Mouse (Mus musculus) spleen, postnatal 4 days (tissue): ENCODE data around the gene Aco1.
"Not testable (repeated sequence)": the region's sequence is repeated elsewhere in the genome, so short reads cannot be mapped to it uniquely, and the experiment has no call there.

ENCODE experiments used
- DNase-seq, 2 experiments: peaks; one replicate each; pipeline ENCODE4 v3.0.0; 2022; ENCODE audit warnings: low spot score in 2 of 2

Aco1 gene

GRCm38 (mm10) chr4:40142743-40143532 lies at the start of gene Aco1:
Gene Aco1 (plus strand): TSS chr4:40143081.
- DNase-seq: peak; percentile 93 to 95

GRCm38 (mm10) chr4:40094974-40095373 lies 47.9 kb upstream of the Aco1 start:
- no peak for DNase-seq

- DNase-seq: no peak
These were observed 39.9 kb upstream of the Aco1 start for GRCm38 (mm10) chr4:40102996-40103395.

GRCm38 (mm10) chr4:40106004-40106536 lies 36.8 kb upstream of the Aco1 start:
- DNase-seq: no peak

- DNase-seq: no peak
These were observed 34.9 kb upstream of the Aco1 start for GRCm38 (mm10) chr4:40108030-40108429.

- DNase-seq: no peak
These were observed 29.7 kb upstream of the Aco1 start for GRCm38 (mm10) chr4:40113173-40113572.

- no peak for DNase-seq
These were observed 21.7 kb upstream of the Aco1 start for GRCm38 (mm10) chr4:40121221-40121620.

- not testable (repeated sequence) for DNase-seq
These were observed 20.6 kb upstream of the Aco1 start for GRCm38 (mm10) chr4:40122291-40122690.

GRCm38 (mm10) chr4:40134468-40135102 lies 8.3 kb upstream of the Aco1 start:
- DNase-seq: peak; percentile 61 to 83

- no peak for DNase-seq
These were observed 6.4 kb upstream of the Aco1 start for GRCm38 (mm10) chr4:40136519-40136918.

GRCm38 (mm10) chr4:40139663-40140255 lies 3.1 kb upstream of the Aco1 start:
- DNase-seq: no peak

- no peak for DNase-seq
These were observed 621 bp downstream of the Aco1 start for GRCm38 (mm10) chr4:40143533-40143871.

- no peak for DNase-seq
These were observed 1.7 kb downstream of the Aco1 start for GRCm38 (mm10) chr4:40144543-40144942.

GRCm38 (mm10) chr4:40144981-40145380 lies 2.1 kb downstream of the Aco1 start:
- no peak for DNase-seq

GRCm38 (mm10) chr4:40148281-40148680 lies 5.4 kb downstream of the Aco1 start:
- DNase-seq: no peak

GRCm38 (mm10) chr4:40150046-40150445 lies 7.2 kb downstream of the Aco1 start:
- DNase-seq: no peak

GRCm38 (mm10) chr4:40152771-40153170 lies 9.9 kb downstream of the Aco1 start:
- DNase-seq: no peak

GRCm38 (mm10) chr4:40153500-40153899 lies 10.6 kb downstream of the Aco1 start:
- DNase-seq: no peak

GRCm38 (mm10) chr4:40154751-40155150 lies 11.9 kb downstream of the Aco1 start:
- DNase-seq: no peak

GRCm38 (mm10) chr4:40155467-40155999 lies 12.7 kb downstream of the Aco1 start:
- DNase-seq: no peak

- no peak for DNase-seq
These were observed 13.3 kb downstream of the Aco1 start for GRCm38 (mm10) chr4:40156153-40156552.
